Mouse (Mus musculus) kidney, adult 2 months (tissue): ENCODE results near the gene Rpgrip1l.

Experiments
- CTCF ChIP-seq: fragments of 200-500 bp; conservative IDR thresholded peaks from 2 replicates; pipeline ENCODE4 v1.5.1; 2011; ENCODE audit warnings: low read depth, mild to moderate bottlenecking, control low read depth, low read length, moderate library complexity, mixed read lengths; ENCODE audit not compliant: insufficient read depth, insufficient read length
- POLR2A ChIP-seq: fragments of 200-500 bp; IDR thresholded peaks from one replicate; pipeline ENCODE4 v1.6.1; 2011; ENCODE audit warnings: low read depth, low read length, control low read depth

DNA sequence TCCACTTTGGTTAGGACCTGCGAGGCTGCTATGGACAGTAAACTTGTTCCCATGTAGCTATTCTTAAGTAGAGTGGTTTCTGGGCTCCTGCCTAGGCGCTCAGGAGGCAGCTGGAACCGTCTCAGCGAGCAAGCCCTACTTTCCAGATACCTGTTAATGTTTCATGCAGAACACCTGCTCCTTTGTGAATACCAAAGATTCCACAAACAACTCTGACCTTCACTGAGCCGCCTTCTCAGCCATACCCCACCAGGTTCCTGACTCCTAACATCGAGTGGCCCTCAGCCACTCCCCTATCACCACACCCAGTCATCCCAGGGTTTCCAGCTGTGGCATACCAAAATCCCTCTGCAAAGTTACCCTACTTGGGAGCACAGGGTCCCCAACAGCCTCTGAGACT is 142.9 kb downstream of the Rpgrip1l start:
- TF ChIP-seq POLR2A (no peak), CTCF (no peak)
